Mouse (Mus musculus) forebrain, embryonic 16.5 days (tissue): ENCODE results near the gene Thoc6. TPM values are rescaled to one million over a fixed set of nuclear protein-coding genes. Genes with fewer than 3 reads are reported as not detected.

Source experiments
- ATAC-seq: fragments of 200-750 bp; cut with Nextera tagmentation; 2 replicates; pipeline ENCODE4 v1.8.0; 2017; ENCODE audit warnings: mild to moderate bottlenecking, moderate library complexity
- H3K27ac ChIP-seq: fragments of 300-500 bp; sonication (generic); 2 replicates; pipeline ENCODE4 v1.5.1; 2014; ENCODE audit warnings: low read length, control low read depth
- H3K27me3 ChIP-seq: fragments of 300-500 bp; sonication (generic); replicated peaks from 2 replicates; pipeline ENCODE4 v1.6.1; 2014; ENCODE audit warnings: low read length; ENCODE audit not compliant: control insufficient read depth, insufficient read depth
- H3K36me3 ChIP-seq: fragments of 300-500 bp; sonication (generic); 2 replicates; pipeline ENCODE4 v1.6.1; 2014; ENCODE audit not compliant: control insufficient read depth, insufficient read depth
- H3K4me1 ChIP-seq: fragments of 300-500 bp; sonication (generic); replicated peaks from 2 replicates; pipeline ENCODE4 v1.6.1; 2014; ENCODE audit warnings: low read length; ENCODE audit not compliant: control insufficient read depth, insufficient read depth
- H3K4me2 ChIP-seq: fragments of 300-500 bp; sonication (generic); 2 replicates; pipeline ENCODE4 v1.6.1; 2014; ENCODE audit warnings: mild to moderate bottlenecking, low read length, control low read depth
- H3K4me3 ChIP-seq: fragments of 300-500 bp; sonication (generic); replicated peaks from 2 replicates; pipeline ENCODE4 v1.5.1; 2014; ENCODE audit warnings: mild to moderate bottlenecking, low read length, control low read depth
- H3K9ac ChIP-seq: fragments of 300-500 bp; sonication (generic); replicated peaks from 2 replicates; pipeline ENCODE4 v1.6.1; 2014; ENCODE audit warnings: low read depth, low read length, control low read depth
- H3K9me3 ChIP-seq: fragments of 300-500 bp; sonication (generic); 2 replicates; pipeline ENCODE4 v1.6.1; 2016; ENCODE audit warnings: low read length; ENCODE audit not compliant: control insufficient read depth
- whole genome bisulfite sequencing: fragments of 180-500 bp; shearing (Covaris S2); extraction: QIAGEN DNeasy Blood & Tissue Kit; methylation state at CpG from one replicate; pipeline ENCODE4 v1.1.7; 2014; 5-methylcytosine and 5-hydroxymethylcytosine counted together
- polyA plus RNA-seq: library from polyadenylated mRNA; unstranded; fragments of >200 nt; fragmentation: Nextera tagmentation; extraction: Ambion mirVana; gene quantifications from 2 replicates; pipeline ENCODE4 v1.2.1, GENCODE M21; 2015

The Thoc6 gene
- polyA plus RNA-seq, 1 experiment from 2014 or later: 40.1 TPM

DNA sequence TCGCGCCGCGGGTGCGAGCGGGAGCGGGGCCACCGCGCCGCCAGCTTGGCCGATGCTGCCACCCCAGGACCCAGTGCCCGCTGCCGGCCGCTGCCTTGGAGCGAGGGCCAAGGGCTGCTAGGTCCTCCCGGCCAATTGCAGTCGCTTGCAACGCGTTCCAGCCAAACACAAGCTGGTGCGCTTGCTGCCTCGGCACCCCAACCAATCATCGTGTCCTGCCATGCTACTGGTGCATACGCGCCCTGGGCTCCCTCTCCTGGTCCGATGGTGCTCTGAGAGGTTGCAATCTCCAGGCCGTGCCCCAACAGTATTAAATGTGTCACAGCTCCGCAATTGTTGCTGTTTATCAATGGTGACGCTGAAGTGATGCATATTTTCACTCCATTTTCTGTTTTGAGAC is 26.4 kb upstream of the Thoc6 start:
- Histone ChIP-seq H3K9me3 (no peaks in the 10 kb centered on the region), H3K36me3 (no peaks in the 10 kb centered on the region), H3K27ac (no peak overlapping the region), H3K4me1 (peaks cover 12% of the 10 kb centered on the region), H3K4me3 (peak overlapping the region; percentile 80), H3K4me2 (peak overlapping the region; percentile 99), H3K9ac (peak overlapping the region; percentile 64), H3K27me3 (peaks cover 20% of the 10 kb centered on the region)
- WGBS: under 1% methylated on average over 27 of the region's 28 CpGs
- ATAC-seq: peak; percentile 98

DNA sequence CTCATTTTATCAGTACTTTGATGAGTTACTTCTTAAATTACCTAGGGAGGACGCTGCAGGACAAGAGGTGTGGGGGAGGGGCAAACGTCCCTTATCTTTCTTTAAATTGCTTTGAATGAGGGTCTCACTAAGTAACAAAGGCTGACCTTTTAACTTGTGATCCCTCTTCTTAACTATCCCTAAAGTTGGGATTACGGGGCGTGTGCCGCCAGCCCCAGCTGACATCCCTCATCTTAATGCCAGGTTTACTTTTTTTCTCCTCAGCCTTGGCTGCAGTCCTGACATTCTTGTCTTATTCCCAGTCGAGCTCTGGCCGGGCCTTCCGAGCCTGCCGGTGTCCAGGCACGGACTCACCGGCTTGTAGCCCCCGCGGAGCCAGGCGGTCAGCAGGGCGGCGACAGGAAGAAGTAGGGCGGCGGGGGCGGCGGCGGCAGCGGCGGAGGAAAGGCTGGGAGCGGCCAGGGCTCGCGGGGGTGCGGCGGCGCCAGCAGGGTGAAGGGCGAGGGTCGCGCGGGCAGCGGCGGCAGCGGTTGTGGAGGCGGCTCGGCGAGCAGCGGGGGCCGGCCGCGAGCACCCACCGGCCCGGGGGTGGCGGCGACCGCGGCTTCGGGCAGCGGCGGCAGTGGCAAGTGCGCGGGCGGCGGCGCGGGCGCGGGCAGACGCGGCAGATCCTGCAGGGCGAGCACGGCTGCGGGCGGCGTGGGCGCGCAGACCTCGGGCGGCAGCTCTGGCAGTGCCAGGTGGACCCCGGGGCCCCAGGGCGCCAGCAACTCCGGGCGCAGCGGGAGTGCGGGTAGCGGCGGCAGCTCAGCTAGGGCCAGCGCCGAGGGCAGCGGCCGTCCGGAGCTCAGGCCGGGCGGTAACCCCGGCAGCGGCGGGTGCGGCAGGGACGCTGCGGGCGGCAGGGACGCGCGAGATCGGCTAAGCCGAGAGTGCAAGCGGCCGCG is 25.7 kb upstream of the Thoc6 start:
- ATAC-seq: peak; percentile 2; the same call in 1 of the 2 replicates
- Histone ChIP-seq H3K27ac (no peak overlapping the region), H3K36me3 (no peaks in the 10 kb centered on the region), H3K9ac (peak overlapping the region; percentile 64), H3K27me3 (peaks cover 20% of the 10 kb centered on the region), H3K4me3 (peak overlapping the region; percentile 80), H3K4me2 (peak overlapping the region; percentile 99), H3K4me1 (peaks cover 8% of the 10 kb centered on the region), H3K9me3 (no peaks in the 10 kb centered on the region)
- WGBS: under 1% methylated on average over 87 of the region's 101 CpGs

DNA sequence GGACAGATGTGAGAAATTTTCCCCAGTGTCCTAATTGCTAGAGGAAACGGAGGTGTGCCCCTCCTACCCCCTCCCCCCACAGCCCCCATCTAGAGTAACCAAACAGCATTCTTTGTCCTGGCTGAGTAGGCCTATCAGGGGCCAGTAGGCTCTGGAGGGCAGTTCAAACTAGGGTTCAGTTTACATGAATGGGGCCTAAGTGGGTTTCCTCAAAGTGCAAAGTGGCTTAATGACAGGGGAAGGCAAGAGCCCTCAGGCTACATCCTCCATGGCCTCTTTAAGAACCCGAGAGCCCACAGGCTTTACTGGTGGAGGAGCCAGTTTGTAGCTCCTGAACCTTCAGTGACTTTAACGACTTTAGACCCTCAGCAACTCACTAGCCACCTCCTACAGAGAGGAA is 22.1 kb upstream of the Thoc6 start:
- no peak overlapping the region for H3K9ac ChIP-seq
- ATAC-seq: no peak

DNA sequence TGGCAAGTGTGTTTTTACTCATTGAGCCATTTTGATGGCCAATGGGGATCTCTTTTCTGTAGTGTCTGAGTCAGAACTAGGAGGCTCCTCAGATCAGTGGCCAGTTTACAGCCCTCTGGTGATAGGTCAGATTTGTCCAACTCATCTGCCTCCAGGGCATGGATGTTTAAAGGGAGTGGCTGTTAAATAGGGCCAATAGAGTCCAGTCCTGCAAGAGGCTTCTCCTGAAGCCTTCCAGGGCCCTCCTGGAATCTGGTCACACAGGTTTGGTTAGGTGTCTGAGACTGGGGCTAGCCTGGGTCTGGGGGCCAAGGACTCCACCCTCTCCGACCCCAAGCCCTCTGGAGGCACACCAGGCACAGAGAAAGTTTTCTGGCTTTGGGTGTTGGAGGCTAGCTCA is 20.8 kb upstream of the Thoc6 start:
- H3K9ac ChIP-seq: no peak overlapping the region
- peaks cover 14% of the 10 kb centered on the region for H3K27me3 ChIP-seq
- no peak for ATAC-seq
- peaks cover 4% of the 10 kb centered on the region for H3K4me1 ChIP-seq
- H3K4me2 ChIP-seq: no peak overlapping the region
- H3K27ac ChIP-seq: no peak overlapping the region
- no peaks in the 10 kb centered on the region for H3K36me3 ChIP-seq
- no peaks in the 10 kb centered on the region for H3K9me3 ChIP-seq
- H3K4me3 ChIP-seq: no peak overlapping the region
- 83% methylated on average over 1 of the region's 1 CpGs for WGBS

More for the DNA sequence above, 22.1 kb upstream of the Thoc6 start:
- WGBS: 8% methylated on average over 3 of the region's 3 CpGs
- Histone ChIP-seq H3K4me1 (peaks cover 8% of the 10 kb centered on the region), H3K27ac (no peak overlapping the region), H3K4me3 (no peak overlapping the region), H3K4me2 (no peak overlapping the region), H3K27me3 (peaks cover 16% of the 10 kb centered on the region), H3K36me3 (no peaks in the 10 kb centered on the region), H3K9me3 (no peaks in the 10 kb centered on the region)

DNA sequence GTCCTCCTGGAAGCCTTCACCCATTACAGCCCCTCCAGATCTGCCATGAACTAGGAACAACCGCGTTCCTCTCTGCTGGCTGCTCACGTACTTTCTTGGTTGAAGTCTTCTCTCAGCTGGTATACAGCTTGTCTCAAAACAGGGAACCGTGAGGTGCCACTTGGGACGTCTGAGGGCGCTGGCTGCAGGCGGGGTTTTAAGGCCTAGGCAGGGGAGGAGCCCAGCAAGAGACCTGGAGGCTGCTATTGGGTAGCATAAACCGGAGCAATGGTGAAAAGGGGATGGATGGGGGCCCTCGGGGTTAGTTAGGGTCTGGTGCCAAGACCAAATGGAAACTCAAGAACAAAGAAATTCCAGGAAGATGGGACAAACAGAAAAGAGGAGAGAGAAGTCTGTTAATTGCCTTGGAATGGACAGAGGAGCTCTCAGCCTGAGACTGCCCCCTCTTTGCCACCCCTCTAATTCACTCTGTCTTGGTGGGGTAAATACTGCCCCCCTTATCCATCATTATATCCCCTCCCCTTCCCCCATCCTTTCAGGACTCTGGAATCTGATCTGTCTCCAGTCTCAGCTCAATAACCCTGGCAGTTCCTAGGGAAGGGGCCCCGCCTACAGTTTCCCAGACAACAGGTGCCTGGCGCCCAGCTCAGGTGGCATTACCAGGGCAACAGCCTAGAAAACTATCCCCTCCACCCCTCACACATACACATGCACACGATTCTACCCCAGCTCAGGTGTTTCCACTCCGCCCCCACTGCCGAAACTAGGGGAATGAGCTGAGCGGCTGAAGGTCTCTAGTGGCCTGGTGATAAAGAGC is 10.4 kb upstream of the Thoc6 start, which contains the start of gene Cldn9:
Gene Cldn9, minus strand, starts transcription at position 171 of the 817 bp plus-strand sequence.
- no peak for ATAC-seq
- H3K27me3 ChIP-seq: peaks cover 26% of the 10 kb centered on the region
- no peak within 1 kb of the TSS for H3K4me3 ChIP-seq
- H3K9me3 ChIP-seq: no peaks in the 10 kb centered on the region
- no peak within 1 kb of the TSS for H3K27ac ChIP-seq
- H3K4me1 ChIP-seq: peaks cover 9% of the 10 kb centered on the region
- 14% methylated on average over 15 of the region's 15 CpGs for WGBS
- H3K36me3 ChIP-seq: no peaks in the 10 kb centered on the region
- no peak within 1 kb of the TSS for H3K4me2 ChIP-seq
- H3K9ac ChIP-seq: no peak within 1 kb of the TSS

DNA sequence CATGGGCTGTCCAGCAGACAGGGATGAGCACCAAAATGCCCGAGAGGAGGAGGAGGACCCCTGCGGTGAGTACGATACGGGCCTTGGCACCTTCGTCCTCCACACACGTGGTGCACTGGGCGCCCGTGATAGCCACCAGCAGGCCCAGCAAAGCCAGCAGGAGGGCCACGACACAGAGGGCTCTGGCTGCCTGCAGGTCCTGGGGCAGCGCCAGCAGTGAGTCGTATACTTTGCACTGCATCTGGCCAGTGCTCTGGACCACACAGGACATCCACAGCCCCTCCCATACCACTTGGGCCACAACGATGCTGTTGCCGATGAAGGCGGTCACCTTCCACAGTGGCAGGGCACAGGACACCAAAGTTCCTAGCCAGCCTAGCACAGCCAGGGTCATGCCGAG is 9.5 kb upstream of the Thoc6 start:
- no peak for ATAC-seq
- Histone ChIP-seq H3K27me3 (peaks cover 35% of the 10 kb centered on the region), H3K36me3 (no peaks in the 10 kb centered on the region), H3K9me3 (no peaks in the 10 kb centered on the region), H3K27ac (no peak overlapping the region), H3K9ac (no peak overlapping the region), H3K4me2 (no peak overlapping the region), H3K4me3 (no peak overlapping the region), H3K4me1 (peaks cover 9% of the 10 kb centered on the region)
- WGBS: 29% methylated on average over 15 of the region's 15 CpGs

DNA sequence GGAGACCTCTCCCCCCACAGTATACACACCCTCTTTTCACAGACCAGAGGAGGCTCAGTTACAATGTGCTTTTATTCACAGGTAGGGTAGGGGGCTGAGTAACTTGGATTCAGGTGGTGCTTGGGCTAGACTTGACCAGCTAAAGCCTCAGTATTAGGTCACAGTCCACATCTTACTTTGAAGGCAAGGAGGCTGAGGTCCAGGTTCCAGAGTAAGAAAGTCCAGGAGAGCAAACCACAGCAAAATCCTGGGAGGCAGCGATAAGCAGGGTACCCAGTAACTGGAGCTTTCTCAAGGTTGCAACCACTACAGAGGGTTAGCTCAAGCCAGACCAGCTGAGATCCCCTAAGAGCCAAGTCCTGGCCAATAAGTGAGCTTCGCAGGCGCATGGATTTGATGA is 8.8 kb upstream of the Thoc6 start:
- H3K27me3 ChIP-seq: peaks cover 35% of the 10 kb centered on the region
- H3K4me1 ChIP-seq: peaks cover 9% of the 10 kb centered on the region
- H3K9me3 ChIP-seq: no peaks in the 10 kb centered on the region
- 74% methylated on average over 3 of the region's 3 CpGs for WGBS
- no peak overlapping the region for H3K4me3 ChIP-seq
- H3K27ac ChIP-seq: no peak overlapping the region
- ATAC-seq: no peak
- H3K36me3 ChIP-seq: no peaks in the 10 kb centered on the region
- no peak overlapping the region for H3K9ac ChIP-seq
- no peak overlapping the region for H3K4me2 ChIP-seq

DNA sequence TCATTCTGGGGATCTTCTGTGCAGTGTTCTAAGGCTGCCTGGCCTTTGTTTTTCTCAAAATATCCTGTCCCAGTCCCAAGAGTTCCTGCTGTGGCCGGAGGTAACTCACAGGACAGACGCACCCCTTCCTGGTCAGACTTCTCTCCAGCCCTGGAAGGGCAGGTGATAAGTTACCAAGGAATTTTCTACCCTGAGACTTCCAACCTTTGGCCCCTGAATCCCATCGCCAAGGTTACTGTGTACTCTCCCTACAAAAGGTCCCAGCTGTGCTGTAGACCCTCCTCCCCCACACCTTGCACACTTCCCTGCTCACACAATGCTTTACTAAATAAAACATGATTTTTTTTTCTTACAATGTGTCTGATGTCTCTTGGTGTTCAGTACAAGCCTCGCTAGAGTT is 8.4 kb upstream of the Thoc6 start:
- Histone ChIP-seq H3K4me2 (no peak overlapping the region), H3K4me1 (peaks cover 13% of the 10 kb centered on the region), H3K9ac (no peak overlapping the region), H3K4me3 (no peak overlapping the region), H3K27ac (no peak overlapping the region), H3K9me3 (no peaks in the 10 kb centered on the region), H3K36me3 (no peaks in the 10 kb centered on the region), H3K27me3 (peaks cover 35% of the 10 kb centered on the region)
- ATAC-seq: no peak
- 72% methylated on average over 4 of the region's 4 CpGs for WGBS

DNA sequence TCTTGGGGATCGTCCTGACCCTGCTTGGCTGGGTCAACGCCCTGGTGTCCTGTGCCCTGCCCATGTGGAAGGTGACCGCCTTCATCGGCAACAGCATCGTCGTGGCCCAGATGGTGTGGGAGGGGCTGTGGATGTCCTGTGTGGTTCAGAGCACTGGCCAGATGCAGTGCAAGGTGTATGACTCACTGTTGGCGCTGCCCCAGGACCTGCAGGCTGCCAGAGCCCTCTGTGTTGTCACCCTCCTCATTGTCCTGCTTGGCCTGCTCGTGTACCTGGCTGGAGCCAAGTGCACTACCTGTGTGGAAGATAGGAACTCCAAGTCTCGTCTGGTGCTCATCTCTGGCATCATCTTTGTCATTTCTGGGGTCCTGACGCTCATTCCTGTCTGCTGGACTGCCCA is 7.4 kb upstream of the Thoc6 start:
- H3K27me3 ChIP-seq: peaks cover 39% of the 10 kb centered on the region
- 74% methylated on average over 10 of the region's 10 CpGs for WGBS
- ATAC-seq: no peak
- H3K4me1 ChIP-seq: peaks cover 23% of the 10 kb centered on the region
- H3K4me3 ChIP-seq: no peak overlapping the region
- H3K36me3 ChIP-seq: no peaks in the 10 kb centered on the region
- no peaks in the 10 kb centered on the region for H3K9me3 ChIP-seq
- H3K4me2 ChIP-seq: no peak overlapping the region
- no peak overlapping the region for H3K27ac ChIP-seq
- no peak overlapping the region for H3K9ac ChIP-seq
